Mouse (Mus musculus) ES-Bruce4 (cell line): ENCODE measurements around the gene Irf2. TPM values are rescaled to one million over a fixed set of nuclear protein-coding genes. Genes with fewer than 3 reads are reported as not detected.

ENCODE experiments used
- H3K27ac ChIP-seq: 2 replicates; pipeline ENCODE4 v1.5.1; 2012; ENCODE audit warnings: low read length, inconsistent platforms; ENCODE audit not compliant: insufficient read depth
- H3K27me3 ChIP-seq: 2 replicates; pipeline ENCODE4 v1.6.1; 2012; ENCODE audit warnings: mild to moderate bottlenecking, low read length, inconsistent platforms; ENCODE audit not compliant: control insufficient read depth, poor library complexity, insufficient read depth, severe bottlenecking
- H3K36me3 ChIP-seq: 2 replicates; pipeline ENCODE4 v1.6.1; 2012; ENCODE audit warnings: inconsistent platforms, mild to moderate bottlenecking, low read length, moderate library complexity; ENCODE audit not compliant: control insufficient read depth, poor library complexity, insufficient read depth, severe bottlenecking
- H3K4me1 ChIP-seq: one replicate; pipeline ENCODE4 v1.8.1; 2011; ENCODE audit warnings: low read length; ENCODE audit not compliant: control insufficient read depth, insufficient read depth
- H3K4me3 ChIP-seq: 2 replicates; pipeline ENCODE4 v1.5.1; 2011; ENCODE audit warnings: low read depth, mild to moderate bottlenecking, low read length
- H3K9ac ChIP-seq: 2 replicates; pipeline ENCODE4 v1.6.1; 2012; ENCODE audit warnings: low read depth, mild to moderate bottlenecking, inconsistent platforms; ENCODE audit not compliant: poor library complexity, severe bottlenecking
- H3K9me3 ChIP-seq: replicated peaks from 2 replicates; pipeline ENCODE4 v1.6.1; 2012; ENCODE audit warnings: mild to moderate bottlenecking, low read length, inconsistent platforms; ENCODE audit not compliant: control insufficient read depth, poor library complexity, insufficient read depth, severe bottlenecking
- CTCF ChIP-seq: IDR thresholded peaks from one replicate; pipeline ENCODE4 v1.8.1; 2011; ENCODE audit warnings: low read depth, low read length
- EP300 ChIP-seq: IDR thresholded peaks from 2 replicates; pipeline ENCODE4 v1.6.1; 2011; ENCODE audit warnings: low read depth, low read length; ENCODE audit not compliant: insufficient read depth
- POLR2A ChIP-seq: IDR thresholded peaks from one replicate; pipeline ENCODE4 v1.8.1; 2011; ENCODE audit warnings: low read length; ENCODE audit not compliant: insufficient read depth
- polyA plus RNA-seq: library from polyadenylated mRNA; stranded (reverse); fragments of >200 nt; gene quantifications from 2 replicates; pipeline ENCODE4 v1.2.4, GENCODE M21; 2011; ENCODE audit warnings: low read depth; ENCODE audit not compliant: missing spikeins, insufficient read depth, insufficient read length

Gene Irf2
- polyA plus RNA-seq, 1 experiment = 17.6 TPM

DNA sequence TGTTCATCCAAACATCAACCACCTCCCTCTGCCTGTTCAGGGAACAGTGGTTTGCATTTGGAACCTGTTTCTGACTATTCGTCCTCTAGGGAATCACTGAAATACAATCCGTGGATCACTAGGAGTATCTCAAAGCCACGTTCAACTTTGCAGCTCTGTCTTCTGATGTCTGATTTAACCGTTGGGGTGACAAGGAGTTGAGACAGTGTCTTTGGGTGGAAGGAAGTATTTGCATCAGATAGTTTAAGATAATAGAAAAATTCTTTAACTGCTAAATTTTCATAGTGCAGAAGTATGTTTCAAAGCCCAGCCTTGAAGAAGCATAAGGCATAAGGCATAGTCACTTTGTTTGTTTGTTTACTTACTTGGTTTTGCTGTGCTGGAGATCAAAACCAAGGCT lies 100.9 kb downstream of the Irf2 start:
- H3K9me3 ChIP-seq = no peaks in the 10 kb centered on the region

DNA sequence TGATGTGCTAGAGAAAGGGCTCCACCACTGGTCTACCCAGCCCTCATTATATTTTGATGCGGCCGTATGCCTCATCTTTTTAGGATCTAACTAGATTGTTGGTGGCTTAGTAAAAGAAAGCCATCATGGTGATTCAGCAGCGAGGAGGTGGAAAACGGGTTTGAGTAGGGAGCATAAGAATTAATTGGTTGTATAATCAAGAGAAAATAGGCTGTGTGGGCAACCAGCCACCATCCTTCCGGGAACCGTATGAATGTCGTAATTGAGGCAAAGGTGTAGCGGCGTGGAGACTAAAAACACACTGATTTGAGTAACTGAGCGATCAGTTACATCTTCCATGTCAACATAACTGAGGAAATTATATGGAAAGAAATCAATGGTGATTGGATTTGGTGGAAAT lies 101.3 kb downstream of the Irf2 start:
- Histone ChIP-seq H3K9ac (no peak overlapping the region), H3K4me3 (no peak overlapping the region), H3K27me3 (no peaks in the 10 kb centered on the region), H3K4me1 (peaks cover 2% of the 10 kb centered on the region), H3K9me3 (no peaks in the 10 kb centered on the region), H3K27ac (no peak overlapping the region), H3K36me3 (no peaks in the 10 kb centered on the region)
- TF ChIP-seq POLR2A (no peak), CTCF (no peak), EP300 (no peak)

More for the DNA sequence above, 100.9 kb downstream of the Irf2 start:
- no peaks in the 10 kb centered on the region for H3K36me3 ChIP-seq
- TF ChIP-seq CTCF = no peak
- TF ChIP-seq EP300 = no peak
- TF ChIP-seq POLR2A = no peak
- no peak overlapping the region for H3K27ac ChIP-seq
- H3K9ac ChIP-seq = no peak overlapping the region
- no peaks in the 10 kb centered on the region for H3K27me3 ChIP-seq
- peaks cover 2% of the 10 kb centered on the region for H3K4me1 ChIP-seq
- H3K4me3 ChIP-seq = no peak overlapping the region

DNA sequence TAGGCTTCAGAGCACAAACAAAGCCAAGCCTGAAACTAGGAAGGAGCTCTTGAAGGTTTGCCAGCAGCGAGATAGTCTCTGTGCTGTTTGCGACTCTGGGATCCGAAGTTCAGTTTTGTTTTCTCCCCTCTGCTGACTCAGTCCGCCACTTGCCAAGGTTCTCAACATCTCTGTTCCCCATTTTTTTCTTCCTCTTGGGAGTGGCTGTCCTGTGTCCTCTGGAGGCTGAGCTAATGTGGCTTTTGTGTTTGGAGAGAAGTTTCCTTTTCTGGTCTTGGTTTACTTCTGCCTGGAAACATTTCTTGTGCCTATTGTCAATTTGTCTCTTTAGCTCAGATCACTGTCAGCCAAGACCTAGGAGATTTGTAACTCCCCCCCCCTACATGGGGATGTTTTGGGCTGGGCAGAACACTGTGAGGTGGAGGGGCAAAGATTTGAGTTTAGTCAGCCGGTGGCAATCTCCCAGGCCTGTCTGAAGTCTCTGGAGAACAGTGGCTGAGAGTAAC lies 103.2 kb downstream of the Irf2 start:
- Histone ChIP-seq H3K4me3 (no peak overlapping the region), H3K4me1 (peaks cover 2% of the 10 kb centered on the region), H3K27ac (no peak overlapping the region), H3K27me3 (no peaks in the 10 kb centered on the region), H3K9ac (no peak overlapping the region), H3K36me3 (no peaks in the 10 kb centered on the region), H3K9me3 (no peaks in the 10 kb centered on the region)
- TF ChIP-seq EP300 = no peak
- TF ChIP-seq POLR2A = no peak

DNA sequence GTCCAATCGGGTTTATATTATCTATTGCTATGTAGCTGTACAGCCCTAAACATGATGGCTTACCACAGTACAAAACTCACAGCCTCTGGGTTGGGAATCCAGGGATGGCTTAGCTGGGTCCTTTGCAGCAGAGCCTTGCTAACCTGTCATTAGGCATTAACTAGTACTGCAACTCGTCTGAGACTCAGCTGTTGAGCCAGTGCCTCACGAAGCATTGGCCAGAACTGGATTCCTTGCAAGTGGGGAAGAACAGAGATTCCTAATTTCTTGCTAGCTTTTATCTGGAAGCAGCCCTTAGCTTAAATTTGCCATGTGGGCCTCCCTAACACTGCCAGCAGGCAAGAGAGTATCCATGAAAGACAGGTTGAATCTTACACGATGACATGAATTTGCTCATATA lies 104.3 kb downstream of the Irf2 start:
- TF ChIP-seq POLR2A = no peak
- TF ChIP-seq EP300 = no peak
- no peak for TF ChIP-seq CTCF
- Histone ChIP-seq H3K9ac (no peak overlapping the region), H3K27ac (no peak overlapping the region), H3K9me3 (no peaks in the 10 kb centered on the region), H3K36me3 (no peaks in the 10 kb centered on the region), H3K4me1 (peaks cover 2% of the 10 kb centered on the region), H3K27me3 (no peaks in the 10 kb centered on the region), H3K4me3 (no peak overlapping the region)

DNA sequence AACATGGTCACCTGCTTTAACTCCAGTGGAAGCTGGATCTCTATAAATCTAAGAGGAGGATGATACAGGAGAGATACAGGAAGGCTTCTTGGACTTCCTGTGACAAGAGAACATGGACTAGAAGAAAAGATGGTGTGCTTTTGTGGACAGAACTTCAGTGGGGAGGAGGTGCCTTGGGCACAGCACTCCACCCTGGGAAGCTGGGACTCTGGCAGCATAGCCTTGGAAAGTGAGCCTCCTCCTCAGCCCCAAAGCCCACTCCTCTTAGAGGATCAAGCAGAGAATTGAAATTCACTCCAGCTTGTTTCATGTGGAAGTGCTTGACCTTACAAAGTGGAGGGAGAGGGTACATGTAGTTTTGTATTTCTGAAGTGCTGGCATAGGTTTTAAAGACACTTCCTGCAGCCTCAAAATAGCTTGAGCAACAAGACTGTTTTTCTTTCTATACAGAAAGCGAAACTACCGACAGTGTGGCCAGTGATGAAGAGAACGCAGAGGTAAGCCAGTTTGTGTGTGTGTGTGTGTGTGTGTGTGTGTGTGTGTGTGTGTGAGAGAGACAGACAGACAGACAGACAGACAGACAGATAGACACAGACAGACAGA lies 104.9 kb downstream of the Irf2 start:
- H3K36me3 ChIP-seq = no peaks in the 10 kb centered on the region
- H3K4me1 ChIP-seq = peaks cover 2% of the 10 kb centered on the region
- TF ChIP-seq CTCF (no peak), POLR2A (no peak), EP300 (no peak)
- H3K27ac ChIP-seq = no peak overlapping the region
- no peaks in the 10 kb centered on the region for H3K27me3 ChIP-seq
- H3K9me3 ChIP-seq = no peaks in the 10 kb centered on the region
- no peak overlapping the region for H3K4me3 ChIP-seq
- no peak overlapping the region for H3K9ac ChIP-seq

DNA sequence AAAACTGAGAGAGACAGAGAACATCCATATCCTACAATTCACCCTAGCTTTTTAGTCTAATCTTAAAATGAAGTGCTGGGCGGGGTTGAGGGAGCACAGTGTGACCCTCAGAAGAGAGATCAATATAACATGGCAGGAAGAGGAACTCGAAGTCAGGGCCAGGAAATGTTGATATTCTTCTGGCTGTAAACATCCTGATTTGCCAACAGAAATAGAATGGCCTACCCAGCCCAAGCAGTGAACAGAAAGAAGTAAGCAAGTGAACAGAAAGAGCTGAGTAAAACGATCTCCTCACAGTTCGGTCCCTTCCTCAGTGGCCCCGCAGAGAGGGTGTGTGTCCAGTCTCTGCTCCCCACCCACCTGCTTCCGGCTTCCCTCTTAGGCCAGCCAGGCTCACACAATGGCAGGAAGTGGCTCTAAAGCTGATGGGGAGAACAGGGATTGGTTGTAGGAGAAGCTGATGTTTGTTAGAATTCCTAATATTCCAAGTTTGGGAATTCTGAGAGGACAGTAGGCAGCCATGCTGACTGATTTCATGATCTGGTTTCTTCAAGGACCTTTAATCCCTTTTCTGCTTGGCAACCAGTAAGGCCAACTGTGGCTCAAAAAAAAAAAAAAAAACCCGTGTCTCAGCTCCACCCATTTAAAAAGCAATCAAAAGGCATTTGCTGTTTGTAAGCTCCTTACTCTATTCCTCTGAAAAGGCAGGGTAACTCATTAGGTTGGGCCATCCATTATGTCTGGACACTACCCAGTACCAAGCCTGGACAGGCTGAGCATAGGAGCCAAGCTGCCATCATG lies 105.6 kb downstream of the Irf2 start:
- H3K27ac ChIP-seq = no peak overlapping the region
- H3K27me3 ChIP-seq = no peaks in the 10 kb centered on the region
- H3K36me3 ChIP-seq = no peaks in the 10 kb centered on the region
- TF ChIP-seq EP300 (no peak), CTCF (no peak), POLR2A (no peak)
- H3K9ac ChIP-seq = no peak overlapping the region
- no peaks in the 10 kb centered on the region for H3K9me3 ChIP-seq
- peaks cover 2% of the 10 kb centered on the region for H3K4me1 ChIP-seq
- no peak overlapping the region for H3K4me3 ChIP-seq
